Mouse (Mus musculus): ENCODE measurements around the gene Epha8.

- TF ChIP-seq MEF2A (IDR thresholded peaks at IDR 0.05; ENCODE audit: extremely low read depth, insufficient replicate concordance, low read depth, low read length, poor library complexity, severe bottlenecking) = no peak
- TF ChIP-seq E2F4 (IDR thresholded peaks at IDR 0.05; ENCODE audit: borderline replicate concordance, low read depth, low read length) = no peak
- TF ChIP-seq CTCF (IDR thresholded peaks at IDR 0.05 in 2 of 3, conservative IDR thresholded peaks at IDR 0.05 in 1 of 3; ENCODE audit: control insufficient read depth in 1 of 3, insufficient read depth in 1 of 3, low read depth in 2 of 3, low read length in 3 of 3, poor library complexity in 1 of 3, severe bottlenecking in 1 of 3) = no peak
- no peak for TF ChIP-seq CHD2 (IDR thresholded peaks at IDR 0.05; ENCODE audit: low read length)
- no peak for TF ChIP-seq POLR2AphosphoS2 (IDR thresholded peaks at IDR 0.05; ENCODE audit: low read length)
- TF ChIP-seq EP300 (IDR thresholded peaks at IDR 0.05; ENCODE audit: low read depth in 1 of 2, low read length in 2 of 2) = no peak
- TF ChIP-seq SMC3 (IDR thresholded peaks at IDR 0.05; ENCODE audit: low read depth, low read length) = no peak
- no peak for TF ChIP-seq TBP (IDR thresholded peaks at IDR 0.05; ENCODE audit: low read depth, low read length)
- no peak for TF ChIP-seq ZNF384 (IDR thresholded peaks at IDR 0.05; ENCODE audit: low read depth, low read length)
- TF ChIP-seq POLR2A (IDR thresholded peaks at IDR 0.05; ENCODE audit: control insufficient read depth in 1 of 2, insufficient read depth in 1 of 2, low read depth in 1 of 2, low read length in 2 of 2, poor library complexity in 1 of 2) = no peak
Measured at GRCm38 (mm10) chr4:136887714-136888113, 68.9 kb downstream of the Epha8 start.

Data from MEL (cell line).